Mouse (Mus musculus) urinary bladder, postnatal 10 days (tissue): ENCODE data around the gene Cfap77.

Experiments used
- DNase-seq: peaks from one replicate; pipeline ENCODE4 v3.0.0; 2022; ENCODE audit warnings: low spot score

Cfap77 gene

DNA sequence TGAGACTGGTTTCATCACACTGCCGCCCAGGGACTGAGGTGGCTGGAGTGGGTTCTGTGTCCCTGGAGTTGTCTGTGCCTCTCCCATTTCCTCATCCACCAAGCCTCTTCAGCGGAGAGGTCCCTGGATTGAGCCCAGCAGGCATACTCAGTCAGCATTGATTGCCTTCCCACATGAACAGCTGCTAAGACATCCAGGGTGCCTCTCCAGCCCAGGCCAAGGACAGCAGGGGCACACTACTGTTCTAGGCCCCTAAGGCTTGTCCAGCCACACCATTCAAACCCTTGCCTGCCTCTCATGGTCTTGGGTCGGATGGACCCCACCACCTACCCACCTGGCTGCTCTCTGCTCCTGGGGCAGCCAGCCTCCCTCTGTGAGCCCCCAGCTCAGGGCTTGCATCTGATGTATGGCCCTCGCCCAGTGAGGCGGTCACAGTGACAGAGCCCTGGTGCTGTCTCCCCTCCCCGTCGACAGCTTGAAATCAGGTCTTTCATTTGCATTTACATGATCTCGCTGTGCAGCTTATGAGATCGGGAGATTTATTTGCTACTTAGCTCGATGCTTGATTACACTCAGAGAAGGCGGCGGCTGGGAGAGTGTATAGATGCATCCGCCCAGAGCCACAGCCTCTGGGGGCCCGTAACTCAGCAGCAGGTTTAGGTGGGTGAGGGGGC is 57.6 kb downstream of the Cfap77 start:
- no peak for DNase-seq

DNA sequence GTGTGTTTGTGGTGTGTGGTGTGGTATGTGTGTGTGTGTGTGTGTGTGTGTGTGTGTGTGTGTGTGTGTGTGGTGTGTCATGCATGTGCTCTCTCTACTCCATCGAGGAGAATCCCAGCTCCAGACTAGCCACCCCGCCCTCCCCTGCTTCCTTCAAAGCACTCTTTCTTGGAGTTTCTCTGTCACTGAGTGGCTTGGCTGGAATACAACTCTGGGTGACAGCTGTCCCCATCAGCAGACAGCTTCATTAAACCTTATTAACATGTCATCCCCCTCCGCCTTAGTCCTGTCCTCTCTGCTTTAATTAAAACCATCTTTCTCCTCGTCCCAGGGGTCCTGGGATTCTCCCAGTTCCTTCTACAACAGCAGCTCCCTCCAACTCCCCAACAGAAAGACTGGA is 59.4 kb downstream of the Cfap77 start:
- DNase-seq: no peak

DNA sequence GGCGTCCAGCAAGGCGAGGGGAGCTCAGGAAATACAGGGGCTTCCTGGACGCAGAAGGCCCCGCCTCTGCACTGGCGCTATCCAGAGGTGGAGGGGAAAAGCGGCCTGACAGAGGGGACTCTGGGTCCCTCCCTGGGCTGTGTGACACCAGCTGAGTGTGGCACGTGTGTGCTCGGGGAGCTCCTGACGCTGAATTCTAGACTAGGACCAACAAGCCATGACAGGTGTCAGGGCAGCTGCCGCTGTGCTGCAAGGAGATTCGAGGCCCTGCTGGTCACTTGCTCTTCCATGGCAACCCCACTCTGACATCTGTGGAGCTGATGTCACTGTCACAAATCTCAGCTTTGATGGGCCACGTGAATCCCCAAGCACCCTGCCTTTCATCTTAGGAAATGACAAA is 60.9 kb downstream of the Cfap77 start:
- no peak for DNase-seq

DNA sequence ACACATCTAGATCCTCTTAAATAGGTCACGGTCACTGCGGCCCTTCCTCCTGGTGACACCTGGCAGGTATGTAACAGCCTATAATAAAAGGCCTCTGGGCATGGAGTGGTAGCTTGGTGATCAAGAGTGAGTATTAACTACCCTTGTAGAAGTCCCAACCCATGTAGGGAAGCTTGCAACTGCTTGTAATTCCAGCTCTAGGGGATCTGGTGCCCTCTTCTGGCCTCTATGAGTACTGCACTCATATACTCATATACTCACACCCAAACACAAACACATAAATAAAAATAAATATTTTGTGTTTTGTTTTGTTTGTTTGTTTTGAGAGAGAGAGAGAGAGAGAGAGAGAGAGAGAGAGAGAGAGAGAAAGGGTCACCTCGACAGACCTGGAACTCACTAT is 66.1 kb downstream of the Cfap77 start:
- no peak for DNase-seq

DNA sequence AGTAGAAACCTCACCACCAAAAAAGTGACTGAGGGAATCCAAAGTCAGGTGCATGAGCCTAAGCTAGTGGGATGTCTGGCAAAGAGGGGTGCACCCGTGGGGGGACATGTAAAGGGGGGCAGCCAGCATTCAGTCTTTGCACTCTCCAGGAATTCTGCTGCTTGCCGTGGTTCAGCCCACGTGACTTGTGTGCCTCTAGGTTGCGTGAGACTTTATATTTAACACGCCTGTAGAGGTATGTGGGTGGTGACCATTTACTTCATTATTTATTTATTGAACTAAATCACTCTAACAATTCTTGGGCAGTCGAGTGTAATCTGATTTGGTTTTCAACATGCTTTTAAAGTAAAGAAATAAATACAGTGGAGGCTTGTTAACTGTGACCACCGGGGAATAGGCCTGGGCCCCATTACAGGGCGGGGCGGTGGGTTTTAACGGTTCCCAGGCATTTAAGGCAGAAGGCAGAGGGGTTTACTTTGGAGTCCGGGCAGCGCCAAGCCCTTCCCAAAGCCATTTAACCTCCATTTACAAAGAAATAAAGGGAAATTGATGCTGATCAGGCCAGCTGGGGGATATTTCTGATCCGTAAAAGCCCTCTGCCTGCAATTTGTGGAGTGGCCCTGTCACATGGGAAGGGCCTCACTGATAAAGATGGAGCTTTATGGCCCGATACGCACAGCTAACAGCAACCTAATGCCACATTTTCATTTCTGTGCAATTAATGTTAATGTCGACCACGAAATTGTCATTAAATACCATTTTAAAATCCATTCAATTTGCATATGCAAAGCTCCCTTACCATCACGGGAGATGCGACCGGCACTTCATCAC is 74.6 kb downstream of the Cfap77 start:
- no peak for DNase-seq

DNA sequence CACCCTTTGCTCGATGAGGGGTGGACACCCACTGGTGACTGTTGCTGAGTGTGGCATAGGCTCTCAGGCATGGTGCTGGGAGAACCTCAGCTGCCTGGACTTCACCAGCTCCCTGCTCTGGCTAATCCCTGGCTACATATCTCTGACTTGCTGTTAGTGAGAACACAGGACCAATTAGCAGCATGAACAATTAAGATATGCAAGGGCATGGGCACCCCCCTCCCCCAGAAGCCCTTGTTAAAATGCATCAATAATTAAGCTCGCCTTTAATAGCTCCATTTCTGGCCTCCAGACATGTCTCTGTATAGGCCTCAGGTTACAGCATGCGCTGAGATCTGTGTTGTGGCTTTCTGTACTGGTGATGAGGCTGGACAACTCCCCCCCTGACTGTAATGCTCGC is 76.4 kb downstream of the Cfap77 start:
- no peak for DNase-seq

DNA sequence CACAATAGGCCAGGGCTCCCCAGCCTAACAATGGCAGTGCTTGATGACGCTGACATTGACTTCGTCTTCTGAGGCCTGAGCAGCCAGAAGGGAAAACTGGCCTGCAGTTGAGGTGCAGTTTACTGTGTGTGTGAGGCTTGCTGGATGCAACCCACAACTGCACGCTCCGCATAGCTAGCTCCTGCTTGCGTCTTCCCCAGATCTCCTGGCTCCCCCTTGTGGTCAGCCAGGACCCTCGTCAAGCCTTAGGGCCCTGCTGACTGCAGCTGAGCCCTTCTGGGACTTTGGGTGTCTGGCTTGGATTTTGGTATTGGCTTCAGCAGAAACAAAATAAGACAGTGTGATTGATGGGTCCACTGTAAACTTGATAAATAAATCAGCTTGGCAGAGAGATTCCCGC is 78.2 kb downstream of the Cfap77 start:
- DNase-seq: peak; percentile 36

DNA sequence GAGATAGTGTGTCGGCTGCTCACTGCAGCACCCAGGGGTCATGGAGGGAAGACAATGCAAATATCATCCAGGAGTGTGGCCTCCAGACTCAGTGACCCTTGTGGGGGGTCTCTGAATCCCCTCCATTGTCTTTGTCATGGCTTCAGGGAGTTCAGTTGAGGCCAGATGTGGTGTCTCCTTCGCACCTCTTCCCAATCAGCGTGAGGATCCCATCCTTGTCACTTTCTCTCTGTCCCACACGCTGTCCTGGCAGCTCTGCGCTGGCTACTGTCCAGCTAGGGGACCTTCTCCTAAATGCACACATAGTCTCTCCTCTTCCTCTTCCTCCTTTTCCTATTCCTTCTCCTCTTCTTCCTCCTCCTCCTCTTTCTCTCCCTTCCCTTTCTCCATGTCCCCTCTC is 79.3 kb downstream of the Cfap77 start:
- DNase-seq: no peak

DNA sequence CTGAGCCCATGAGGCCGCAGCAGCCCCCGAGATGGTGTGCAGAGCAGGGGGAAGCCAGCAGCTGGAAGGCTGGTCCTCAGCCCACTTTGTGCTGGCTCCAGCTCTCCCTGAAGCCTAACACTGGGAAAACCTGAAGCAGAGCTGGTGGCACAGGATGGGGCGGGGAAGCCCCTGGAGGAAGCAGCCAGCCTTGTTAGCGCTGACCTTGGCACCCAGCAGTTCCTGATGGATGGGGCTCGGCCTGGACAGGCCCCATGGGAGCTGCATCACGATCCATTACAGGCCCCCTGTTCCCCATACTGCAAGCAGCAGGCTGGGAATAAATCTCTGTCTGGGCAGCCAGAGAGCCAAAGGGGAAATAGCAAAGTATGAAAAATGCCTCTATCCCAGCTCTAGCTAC is 80.3 kb downstream of the Cfap77 start:
- DNase-seq: no peak

DNA sequence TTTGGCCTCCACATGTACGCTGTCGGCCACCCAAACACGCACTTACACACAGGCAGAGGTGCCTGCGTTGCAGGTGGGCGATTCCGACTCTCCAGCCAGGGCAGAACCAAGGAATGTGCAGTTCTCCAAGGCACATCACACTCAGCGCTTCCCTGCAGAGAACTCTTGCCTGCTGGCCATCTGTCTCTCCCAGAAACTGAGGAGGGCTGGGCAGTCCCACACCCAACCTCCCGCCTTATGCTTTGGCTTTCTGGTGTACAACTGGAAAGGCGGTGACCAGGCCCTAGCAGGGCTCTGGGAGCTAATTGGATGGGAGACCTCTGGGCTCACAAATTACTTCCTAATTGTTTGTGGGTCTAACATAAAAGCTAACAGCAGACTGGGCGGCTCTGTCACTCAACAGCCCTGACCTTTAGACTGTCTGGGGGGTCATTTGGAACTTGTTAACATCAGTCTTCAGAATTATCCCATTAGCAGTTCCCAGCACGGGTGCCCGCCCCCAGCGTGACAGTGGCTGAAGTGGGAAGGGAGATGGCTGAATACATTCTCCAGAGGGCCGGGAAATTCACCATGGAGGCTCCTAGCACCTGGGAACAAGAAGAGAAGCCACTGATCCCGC is 80.9 kb downstream of the Cfap77 start:
- DNase-seq: no peak

DNA sequence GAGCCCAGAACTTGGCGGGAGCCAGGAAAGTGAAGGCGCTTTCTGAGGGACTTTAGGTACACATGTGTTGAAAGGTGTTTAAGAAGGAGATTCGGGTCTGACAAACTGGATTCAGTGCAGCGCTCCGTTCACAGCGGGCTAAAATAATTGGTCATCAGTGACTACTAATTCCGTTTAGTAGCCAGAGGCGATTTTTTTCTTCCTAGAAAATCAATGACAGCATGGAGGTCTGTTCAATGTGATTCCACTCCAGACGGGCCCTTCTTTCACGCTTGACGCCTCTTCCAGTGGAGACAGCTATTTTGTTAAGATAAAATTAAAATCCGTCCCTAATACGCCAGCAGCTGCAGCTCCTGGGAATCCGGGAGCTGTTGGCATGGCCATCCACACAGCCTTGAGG is 84.4 kb downstream of the Cfap77 start:
- no peak for DNase-seq

DNA sequence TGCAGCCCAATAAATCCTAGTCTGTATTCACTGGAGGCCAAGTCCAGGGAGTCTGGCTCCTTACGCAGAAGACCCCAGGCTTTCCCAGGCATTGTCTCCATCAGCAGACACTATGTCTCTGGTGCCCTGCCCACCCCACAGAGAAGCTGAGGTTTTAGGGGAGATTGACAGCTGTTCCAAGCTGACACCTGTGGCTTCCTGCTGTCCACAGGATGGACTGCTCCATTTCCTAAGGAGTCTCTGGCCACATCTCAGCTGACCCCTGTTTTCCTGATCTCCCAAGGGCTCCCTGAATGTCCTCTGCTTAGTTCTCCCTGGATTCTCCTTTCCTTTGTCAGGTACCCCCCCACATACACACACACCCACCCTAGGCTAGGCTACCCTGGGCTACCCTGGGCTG is 86.6 kb downstream of the Cfap77 start:
- no peak for DNase-seq

DNA sequence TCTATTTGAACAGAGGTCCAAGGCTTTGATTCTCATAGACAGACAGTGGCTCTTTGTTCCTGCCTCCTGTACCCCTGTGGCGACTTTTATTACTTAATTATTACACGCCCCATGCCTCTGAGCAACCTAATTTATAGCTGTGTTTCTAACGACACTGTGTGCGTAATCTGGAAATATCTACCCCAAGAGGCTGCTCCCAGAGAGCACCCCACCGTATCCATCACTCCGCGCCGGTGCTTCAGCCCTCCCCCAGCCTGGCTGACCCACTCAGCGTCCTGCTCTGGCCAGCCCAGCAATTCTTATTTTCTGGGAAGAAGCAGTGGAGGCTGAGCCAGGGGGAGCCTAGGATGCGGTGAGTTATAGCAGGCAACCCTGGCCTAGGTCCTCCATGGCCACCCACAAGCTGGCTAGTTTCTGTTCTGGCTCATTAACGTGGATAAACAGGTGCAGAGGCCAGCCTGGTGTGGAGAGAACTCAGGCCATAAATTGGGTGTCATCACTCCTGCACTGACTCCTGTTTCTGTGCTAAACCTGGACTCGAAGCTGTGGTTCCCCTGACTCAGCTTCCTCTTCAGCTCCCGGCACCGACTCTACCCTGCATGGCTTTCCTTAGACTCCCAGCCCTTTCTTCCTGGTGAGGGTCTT is 88.6 kb downstream of the Cfap77 start:
- no peak for DNase-seq

DNA sequence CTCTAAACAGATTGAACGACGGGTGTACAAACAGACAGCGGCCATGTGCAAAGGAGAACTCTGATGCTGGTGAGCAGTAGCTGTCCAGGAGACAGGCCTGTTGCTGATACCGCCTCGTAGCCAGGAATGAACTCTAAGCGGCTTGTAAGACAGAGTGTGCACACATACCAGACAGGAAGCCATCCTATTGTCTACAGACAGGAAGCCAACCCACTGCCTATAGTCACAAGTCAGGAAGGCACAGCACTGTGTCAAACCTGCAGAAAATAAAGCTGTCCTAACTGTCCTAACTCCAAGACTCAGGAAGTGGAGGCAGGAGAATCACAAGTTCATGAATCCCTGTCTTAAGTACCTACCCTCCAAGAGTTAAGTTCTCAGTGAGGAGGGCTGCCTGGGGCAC is 91.3 kb downstream of the Cfap77 start:
- no peak for DNase-seq

DNA sequence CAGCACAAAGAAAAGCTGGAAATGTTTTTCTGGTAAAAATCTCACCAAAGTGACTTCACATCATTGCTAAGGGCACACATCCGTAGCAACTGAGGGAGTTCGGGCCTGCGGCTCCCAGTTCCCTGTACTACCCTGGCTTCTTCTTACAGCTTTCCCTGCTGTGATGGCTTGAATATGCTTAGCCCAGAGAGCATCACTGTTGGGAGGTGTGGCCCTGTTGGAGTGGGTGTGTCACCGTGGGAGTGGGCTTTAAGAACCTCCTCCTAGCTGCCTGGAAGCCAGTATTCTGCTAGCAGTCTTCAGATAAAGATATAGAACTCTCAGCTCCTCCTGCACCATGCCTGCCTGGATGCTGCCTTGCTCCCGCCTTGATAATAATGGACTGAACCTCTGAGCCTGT is 93.2 kb downstream of the Cfap77 start:
- no peak for DNase-seq

DNA sequence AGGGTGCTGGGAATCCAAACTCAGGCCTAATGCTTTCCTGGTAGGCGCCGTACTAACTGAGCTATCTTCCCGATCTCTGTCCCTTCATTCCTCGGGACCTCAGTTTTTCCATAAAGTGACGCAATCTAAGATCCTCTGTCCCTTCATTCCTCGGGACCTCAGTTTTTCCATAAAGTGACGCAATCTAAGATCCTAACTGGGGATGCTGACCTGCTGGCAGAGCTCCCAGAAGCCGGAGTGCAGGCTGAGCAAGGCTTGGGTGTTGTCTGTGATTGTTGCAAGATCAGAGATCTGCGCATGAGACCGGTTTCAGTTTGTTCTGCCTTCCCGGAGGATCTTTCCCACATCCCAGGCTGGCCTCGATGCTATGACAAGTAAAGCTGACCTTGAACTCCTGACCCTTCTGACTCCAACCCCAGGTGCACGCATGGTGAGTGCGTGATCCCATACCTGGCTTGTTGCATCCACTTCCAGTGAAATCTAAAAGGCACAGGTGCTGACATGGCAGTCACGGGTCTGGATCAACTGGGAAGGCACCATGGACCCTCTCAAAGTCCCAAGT is 93.8 kb downstream of the Cfap77 start:
- DNase-seq: no peak

DNA sequence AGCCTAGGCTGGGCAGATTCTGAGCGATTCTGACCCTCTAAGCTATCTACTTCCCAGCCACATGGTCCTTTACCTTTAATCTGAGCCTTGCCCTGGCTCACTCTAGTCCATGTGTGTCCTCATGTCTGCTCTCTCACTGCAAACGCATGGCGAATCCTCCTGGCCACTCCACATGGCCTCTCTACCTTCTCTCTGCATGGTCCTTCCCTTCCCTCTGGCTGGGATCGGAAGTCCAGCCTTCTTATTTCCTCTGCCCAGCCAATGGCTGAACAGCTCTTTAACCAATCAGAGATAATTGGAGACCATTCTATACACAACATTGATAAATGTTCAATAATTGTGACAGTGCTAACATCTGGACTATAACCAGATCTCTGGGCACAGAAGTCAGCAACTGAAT is 98.0 kb downstream of the Cfap77 start:
- DNase-seq: no peak

DNA sequence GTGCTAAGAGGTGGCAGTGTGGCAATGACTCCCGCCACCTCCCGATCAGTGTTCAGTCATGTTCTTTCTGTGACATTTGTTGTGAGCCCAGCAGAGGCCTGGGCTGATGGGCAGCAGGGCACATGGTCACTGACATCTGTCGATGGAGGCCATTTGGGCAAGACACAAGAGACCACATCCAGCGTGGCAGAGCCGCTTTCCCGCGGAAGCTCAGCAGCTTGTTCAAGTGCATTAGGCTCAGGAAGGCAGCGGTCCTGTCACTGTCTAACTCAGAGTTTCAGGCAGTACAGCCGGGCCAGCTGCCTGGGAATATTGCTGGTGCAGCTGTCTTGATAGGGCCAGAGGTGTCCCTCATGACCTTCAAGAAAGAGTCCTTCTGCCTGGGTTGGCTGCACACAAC is 100.3 kb downstream of the Cfap77 start:
- DNase-seq: no peak

DNA sequence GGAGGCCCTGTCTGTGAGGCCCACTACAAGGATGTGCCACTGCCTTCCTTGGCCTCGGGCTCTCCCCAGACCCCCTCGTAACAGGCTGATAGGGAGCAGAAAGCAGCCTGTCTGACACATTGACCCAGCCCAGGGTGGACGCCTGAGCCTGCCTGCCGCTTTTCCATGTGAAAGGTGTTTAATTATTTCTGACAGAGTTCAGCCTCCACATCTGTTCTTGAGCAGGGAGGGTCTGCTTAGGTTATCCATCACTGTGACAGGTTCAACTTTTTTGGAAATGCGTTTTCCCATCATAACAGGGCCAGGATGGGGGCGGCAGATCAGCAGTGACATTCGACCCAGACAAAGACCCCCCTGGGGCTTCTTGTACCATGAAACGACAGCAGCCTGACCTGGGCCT is 101.9 kb downstream of the Cfap77 start:
- DNase-seq: no peak

DNA sequence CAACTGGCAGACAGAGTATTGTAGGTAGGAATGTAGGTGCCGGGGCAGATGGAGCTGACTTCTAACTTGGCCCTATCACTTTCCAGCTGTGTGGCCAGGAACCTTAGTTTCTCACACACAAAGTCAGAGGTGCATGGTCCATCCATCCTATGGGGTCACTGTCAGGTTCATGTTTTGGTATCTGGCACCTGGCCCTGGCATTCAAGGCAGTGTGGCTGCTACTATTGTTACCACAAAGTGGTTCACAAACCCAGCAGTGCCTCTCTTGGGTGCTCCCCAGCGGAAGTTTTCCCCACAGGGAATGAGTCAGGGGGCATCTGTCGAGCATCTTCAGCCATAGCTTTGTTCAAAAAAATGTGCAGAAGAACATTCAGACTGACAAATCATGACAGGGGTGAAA is 108.6 kb downstream of the Cfap77 start:
- DNase-seq: no peak

DNA sequence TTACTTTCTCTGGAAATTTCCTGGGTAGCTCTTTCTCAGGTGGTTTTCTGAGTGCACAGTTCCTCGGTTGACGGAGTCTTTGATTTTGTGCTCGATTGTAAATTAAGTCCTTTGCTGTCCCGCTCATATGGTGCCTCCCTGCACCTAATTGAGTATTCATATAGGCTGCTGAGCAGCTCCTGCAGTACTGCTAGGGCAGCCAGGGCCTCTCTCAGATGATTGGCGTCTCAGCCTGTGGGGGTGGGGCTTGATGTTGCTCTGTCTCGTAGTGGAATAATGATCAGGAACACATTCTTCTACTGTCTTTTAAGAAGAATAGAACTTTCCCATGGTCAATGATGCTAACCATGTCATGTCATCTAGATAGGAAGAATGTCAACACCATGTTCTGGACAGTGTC is 109.5 kb downstream of the Cfap77 start:
- no peak for DNase-seq

DNA sequence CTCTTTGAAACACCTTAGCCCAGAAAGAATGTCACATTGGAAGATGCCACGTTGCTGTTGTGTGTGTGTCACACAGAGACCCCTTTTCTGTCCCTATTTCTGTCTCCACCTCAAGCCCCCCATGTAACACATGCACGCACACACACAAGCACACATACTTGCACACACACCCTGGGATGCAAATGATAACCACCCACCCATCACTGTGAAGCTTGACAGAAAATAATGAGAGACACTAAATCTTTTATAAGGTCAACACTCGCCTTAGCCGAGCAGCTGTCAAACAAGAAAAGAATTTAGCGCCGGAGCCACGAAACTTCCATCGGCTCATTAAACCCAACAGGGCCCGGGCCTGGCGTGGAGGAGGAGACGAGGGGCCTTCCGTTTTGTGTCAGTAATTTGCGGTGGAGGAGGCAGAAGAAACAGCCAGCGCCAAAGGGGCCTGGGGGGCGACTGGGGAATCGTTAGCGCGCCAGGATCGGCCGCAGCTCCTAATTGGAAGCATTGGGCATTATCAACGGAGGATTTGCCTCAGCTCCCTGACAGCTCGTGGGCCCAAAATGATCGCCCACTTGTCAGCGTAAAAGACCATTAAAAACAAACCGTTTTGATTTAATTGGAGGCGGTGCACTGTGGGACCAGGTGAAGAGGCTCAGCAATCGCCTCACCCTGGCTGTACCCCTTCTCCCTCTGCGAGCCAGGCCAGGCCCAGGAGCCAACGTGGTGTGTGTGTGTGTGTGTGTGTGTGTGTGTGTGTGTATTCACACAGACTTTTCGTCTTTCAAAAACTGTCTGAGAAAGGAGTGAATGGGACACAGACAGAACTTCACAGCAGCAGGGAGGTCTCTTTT is 111.0 kb downstream of the Cfap77 start:
- DNase-seq: no peak
